Mouse (Mus musculus): ENCODE data around the gene Casd1. TPM values are rescaled to one million over a fixed set of nuclear protein-coding genes. Genes with fewer than 3 reads are reported as not detected.

Casd1 gene
- 12.9 and 15.8 TPM in 2 replicates for total RNA-seq (2023)

GRCm38 (mm10) chr6:4600658-4601296 is at the start of gene Casd1:
Gene Casd1, plus strand, starts transcription at chr6:4600839.

Other genes starting within 250 kb of the Casd1 start
- 68.6 and 84.2 TPM in 2 replicates for gene Col1a2, start 96.0 kb upstream of the Casd1 start, total RNA-seq (2023)
- gene Sgce, start 146.4 kb downstream of the Casd1 start, total RNA-seq (2023): 0.70 TPM in 1 of 2 replicates, not detected in the other
- gene Peg10, start 146.5 kb downstream of the Casd1 start, total RNA-seq (2023): 0.05 and 0.06 TPM in 2 replicates

All from neutrophil, adult 65 days (primary cell).